Mouse (Mus musculus): Measurements from ENCODE around the gene Pde9a.

DNA sequence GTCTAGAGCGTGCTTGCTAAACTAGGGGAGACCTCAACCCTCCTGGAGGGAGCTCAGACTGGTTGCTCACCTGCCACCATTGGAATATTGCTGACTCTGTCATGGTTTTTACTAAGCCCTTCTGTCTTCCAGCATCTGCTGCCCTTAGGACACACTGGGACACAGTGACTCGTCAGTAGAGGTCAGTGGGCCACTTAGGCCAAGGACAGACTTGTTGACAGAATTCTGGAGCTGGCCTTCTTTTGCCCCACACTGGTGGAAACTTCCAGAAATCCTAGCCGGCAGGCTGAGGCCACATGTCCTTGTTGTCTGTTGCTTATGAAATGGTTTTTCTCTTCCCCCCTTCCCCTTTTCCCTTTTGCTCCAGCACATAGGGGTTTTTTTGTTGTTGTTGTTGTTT lies 15.2 kb downstream of the Pde9a start:
- no peak for TF ChIP-seq GATA1 (IDR thresholded peaks at IDR 0.05; ENCODE audit: low read length)
- TF ChIP-seq TAL1 (IDR thresholded peaks at IDR 0.05; ENCODE audit: low read length): no peak

Data from erythroblast, embryonic 14.5 days (primary cell).